Mouse (Mus musculus) limb, embryonic 15.5 days (tissue): ENCODE measurements at regions not wholly inside any gene's neighbourhood (a gene's known extent, or its start where the extent isn't known, plus 50 kb on each side); places are given as distances from the start of the nearest gene placed in this dataset.

Experiments used
- ATAC-seq: fragments of 200-750 bp; cut with Nextera tagmentation; 2 replicates; pipeline ENCODE4 v1.8.0; 2017; ENCODE audit warnings: low read depth, moderate TSS enrichment; ENCODE audit not compliant: insufficient number of reproducible peaks, low FRiP score, low TSS enrichment
- H3K27ac ChIP-seq: fragments of 300-500 bp; sonication (generic); 2 replicates; pipeline ENCODE4 v1.5.1; 2015; ENCODE audit warnings: moderate library complexity, mild to moderate bottlenecking, inconsistent platforms
- H3K27me3 ChIP-seq: fragments of 300-500 bp; sonication (generic); 2 replicates; pipeline ENCODE4 v1.6.1; 2015; ENCODE audit warnings: inconsistent platforms
- H3K36me3 ChIP-seq: fragments of 300-500 bp; sonication (generic); 2 replicates; pipeline ENCODE4 v1.6.1; 2015; ENCODE audit warnings: inconsistent platforms
- H3K4me1 ChIP-seq: fragments of 300-500 bp; sonication (generic); 2 replicates; pipeline ENCODE4 v1.6.1; 2015; ENCODE audit warnings: inconsistent platforms
- H3K4me2 ChIP-seq: fragments of 300-500 bp; sonication (generic); 2 replicates; pipeline ENCODE4 v1.6.1; 2015; ENCODE audit warnings: mild to moderate bottlenecking, inconsistent platforms
- H3K4me3 ChIP-seq: fragments of 300-500 bp; sonication (generic); 2 replicates; pipeline ENCODE4 v1.5.1; 2015; ENCODE audit warnings: mild to moderate bottlenecking, inconsistent platforms
- H3K9ac ChIP-seq: fragments of 300-500 bp; sonication (generic); 2 replicates; pipeline ENCODE4 v1.6.1; 2015; ENCODE audit warnings: inconsistent platforms
- H3K9me3 ChIP-seq: fragments of 300-500 bp; sonication (generic); 2 replicates; pipeline ENCODE4 v1.6.1; 2016; ENCODE audit warnings: inconsistent platforms
- WGBS: fragments of 180-500 bp; shearing (Covaris S2); methylation state at CpG from one replicate; pipeline ENCODE4 v1.1.7; 2015; 5-methylcytosine and 5-hydroxymethylcytosine counted together

- ATAC-seq, result no peak
- Histone ChIP-seq H3K36me3 (no peaks in the 10 kb centered on the region), H3K4me3 (no peak overlapping the region), H3K9me3 (no peaks in the 10 kb centered on the region), H3K27me3 (peaks cover 11% of the 10 kb centered on the region; the same call in 1 of the 2 replicates), H3K27ac (no peak overlapping the region), H3K9ac (no peak overlapping the region), H3K4me1 (peaks cover 42% of the 10 kb centered on the region), H3K4me2 (no peak overlapping the region)
- WGBS, result 31% methylated on average over 7 of the region's 7 CpGs
These were observed 76.5 kb downstream of the Gm26897 start for GRCm38 (mm10) chr5:111810079-111810808.

- H3K4me2 ChIP-seq, result no peak overlapping the region
- peaks cover 24% of the 10 kb centered on the region for H3K4me1 ChIP-seq
- H3K27me3 ChIP-seq, result peaks cover 21% of the 10 kb centered on the region
- 44% methylated on average over 7 of the region's 7 CpGs for WGBS
- H3K9ac ChIP-seq, result no peak overlapping the region
- H3K4me3 ChIP-seq, result no peak overlapping the region
- no peak for ATAC-seq
- H3K9me3 ChIP-seq, result no peaks in the 10 kb centered on the region
- H3K36me3 ChIP-seq, result no peaks in the 10 kb centered on the region
- no peak overlapping the region for H3K27ac ChIP-seq
These were observed 78.9 kb downstream of the Gm26897 start for GRCm38 (mm10) chr5:111812581-111812980.

- no peak overlapping the region for H3K9ac ChIP-seq
- ATAC-seq, result no peak
- peaks cover 21% of the 10 kb centered on the region for H3K27me3 ChIP-seq
- no peak overlapping the region for H3K4me3 ChIP-seq
- WGBS, result 59% methylated on average over 6 of the region's 6 CpGs
- H3K9me3 ChIP-seq, result no peaks in the 10 kb centered on the region
- no peak overlapping the region for H3K27ac ChIP-seq
- H3K4me2 ChIP-seq, result no peak overlapping the region
- H3K4me1 ChIP-seq, result peaks cover 20% of the 10 kb centered on the region
- H3K36me3 ChIP-seq, result no peaks in the 10 kb centered on the region
These were observed 79.5 kb downstream of the Gm26897 start for GRCm38 (mm10) chr5:111813090-111813753.

- WGBS, result 85% methylated on average over 20 of the region's 20 CpGs
- H3K4me1 ChIP-seq, result peaks cover 19% of the 10 kb centered on the region
- no peak overlapping the region for H3K4me3 ChIP-seq
- H3K9me3 ChIP-seq, result no peaks in the 10 kb centered on the region
- no peak overlapping the region for H3K4me2 ChIP-seq
- peaks cover 23% of the 10 kb centered on the region for H3K27me3 ChIP-seq
- H3K27ac ChIP-seq, result no peak overlapping the region
- H3K36me3 ChIP-seq, result no peaks in the 10 kb centered on the region
- ATAC-seq, result no peak
- H3K9ac ChIP-seq, result no peak overlapping the region
These were observed 81.4 kb downstream of the Gm26897 start for GRCm38 (mm10) chr5:111814893-111815760.

GRCm38 (mm10) chr5:111820963-111821362, 87.2 kb downstream of the Gm26897 start:
- Histone ChIP-seq H3K27me3 (peaks cover 29% of the 10 kb centered on the region), H3K4me1 (peaks cover 9% of the 10 kb centered on the region; the same call in 1 of the 2 replicates), H3K4me2 (no peak overlapping the region), H3K27ac (no peak overlapping the region), H3K4me3 (no peak overlapping the region), H3K9me3 (no peaks in the 10 kb centered on the region), H3K36me3 (no peaks in the 10 kb centered on the region), H3K9ac (no peak overlapping the region)
- 84% methylated on average over 9 of the region's 9 CpGs for WGBS
- no peak for ATAC-seq

GRCm38 (mm10) chr5:111822882-111823281, 89.2 kb downstream of the Gm26897 start:
- ATAC-seq, result no peak
- H3K27me3 ChIP-seq, result peaks cover 14% of the 10 kb centered on the region
- H3K9me3 ChIP-seq, result no peaks in the 10 kb centered on the region
- peaks cover 9% of the 10 kb centered on the region; the same call in 1 of the 2 replicates for H3K4me1 ChIP-seq
- no peaks in the 10 kb centered on the region for H3K36me3 ChIP-seq
- H3K4me3 ChIP-seq, result no peak overlapping the region
- no peak overlapping the region for H3K27ac ChIP-seq
- H3K4me2 ChIP-seq, result no peak overlapping the region
- no peak overlapping the region for H3K9ac ChIP-seq

- peaks cover 9% of the 10 kb centered on the region; the same call in 1 of the 2 replicates for H3K4me1 ChIP-seq
- peaks cover 14% of the 10 kb centered on the region for H3K27me3 ChIP-seq
- no peaks in the 10 kb centered on the region for H3K36me3 ChIP-seq
- H3K9me3 ChIP-seq, result no peaks in the 10 kb centered on the region
- H3K27ac ChIP-seq, result no peak overlapping the region
- no peak overlapping the region for H3K4me3 ChIP-seq
- ATAC-seq, result no peak
- WGBS, result 28% methylated on average over 4 of the region's 4 CpGs
- H3K4me2 ChIP-seq, result no peak overlapping the region
- H3K9ac ChIP-seq, result no peak overlapping the region
These were observed 89.7 kb downstream of the Gm26897 start for GRCm38 (mm10) chr5:111823420-111823819.

GRCm38 (mm10) chr5:111823842-111824241, 90.1 kb downstream of the Gm26897 start:
- H3K4me3 ChIP-seq, result no peak overlapping the region
- H3K27ac ChIP-seq, result no peak overlapping the region
- H3K9ac ChIP-seq, result no peak overlapping the region
- H3K9me3 ChIP-seq, result no peaks in the 10 kb centered on the region
- no peaks in the 10 kb centered on the region for H3K36me3 ChIP-seq
- H3K4me2 ChIP-seq, result no peak overlapping the region
- H3K4me1 ChIP-seq, result peaks cover 9% of the 10 kb centered on the region; the same call in 1 of the 2 replicates
- ATAC-seq, result no peak
- H3K27me3 ChIP-seq, result peaks cover 14% of the 10 kb centered on the region
- 34% methylated on average over 5 of the region's 5 CpGs for WGBS

GRCm38 (mm10) chr5:111824600-111825130, 90.9 kb downstream of the Gm26897 start:
- no peak overlapping the region for H3K9ac ChIP-seq
- no peak overlapping the region for H3K4me3 ChIP-seq
- H3K9me3 ChIP-seq, result no peaks in the 10 kb centered on the region
- peaks cover 14% of the 10 kb centered on the region for H3K27me3 ChIP-seq
- peaks cover 9% of the 10 kb centered on the region; the same call in 1 of the 2 replicates for H3K4me1 ChIP-seq
- H3K36me3 ChIP-seq, result no peaks in the 10 kb centered on the region
- H3K4me2 ChIP-seq, result no peak overlapping the region
- WGBS, result 57% methylated on average over 4 of the region's 4 CpGs
- H3K27ac ChIP-seq, result no peak overlapping the region
- no peak for ATAC-seq

GRCm38 (mm10) chr5:111829891-111830290, 96.2 kb downstream of the Gm26897 start:
- ATAC-seq, result no peak
- Histone ChIP-seq H3K4me3 (no peak overlapping the region), H3K9ac (no peak overlapping the region), H3K36me3 (no peaks in the 10 kb centered on the region), H3K27ac (no peak overlapping the region), H3K9me3 (no peaks in the 10 kb centered on the region), H3K27me3 (peaks cover 4% of the 10 kb centered on the region), H3K4me2 (no peak overlapping the region), H3K4me1 (no peaks in the 10 kb centered on the region)
- WGBS, result 59% methylated on average over 6 of the region's 6 CpGs

- Histone ChIP-seq H3K27me3 (peaks cover 41% of the 10 kb centered on the region), H3K9me3 (no peaks in the 10 kb centered on the region), H3K9ac (no peak overlapping the region), H3K4me3 (no peak overlapping the region), H3K36me3 (no peaks in the 10 kb centered on the region), H3K4me1 (peaks cover 4% of the 10 kb centered on the region; the same call in 1 of the 2 replicates), H3K4me2 (no peak overlapping the region), H3K27ac (no peak overlapping the region)
- 38% methylated on average over 17 of the region's 17 CpGs for WGBS
- ATAC-seq, result no peak
These were observed 102.3 kb downstream of the Gm26897 start for GRCm38 (mm10) chr5:111835737-111836667.
